Mouse (Mus musculus): ENCODE data around the gene Pcp2.

The Pcp2 gene

DNA sequence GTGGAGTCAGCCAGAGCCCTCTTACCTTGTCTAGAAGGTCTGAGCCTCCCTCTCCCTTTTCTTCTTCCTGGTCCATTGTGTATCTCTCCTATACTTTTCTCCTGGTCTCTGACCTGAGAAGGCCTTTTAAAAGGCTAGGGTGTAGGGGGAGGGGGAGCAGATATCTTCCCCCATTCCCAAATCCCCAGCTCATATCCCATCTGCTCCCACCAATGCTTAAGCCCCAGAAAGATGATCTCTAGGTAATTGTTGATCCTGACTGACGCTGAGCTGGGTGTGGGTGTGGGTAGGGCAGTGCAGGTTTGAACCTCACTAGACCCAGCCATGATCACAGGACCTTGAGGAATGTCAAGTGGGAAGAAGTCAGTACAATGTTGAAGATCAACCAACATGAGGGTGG lies at the start of gene Pcp2:
Pcp2 (minus strand) TSS at position 101 of the 400 bp plus-strand sequence.
- DNase-seq (ENCODE audit: low spot score in 2 of 2): no peak

GRCm38 (mm10) chr8:3674671-3675070 lies 49.3 kb upstream of the Pcp2 start:
- DNase-seq (ENCODE audit: low spot score in 2 of 2): no peak

DNA sequence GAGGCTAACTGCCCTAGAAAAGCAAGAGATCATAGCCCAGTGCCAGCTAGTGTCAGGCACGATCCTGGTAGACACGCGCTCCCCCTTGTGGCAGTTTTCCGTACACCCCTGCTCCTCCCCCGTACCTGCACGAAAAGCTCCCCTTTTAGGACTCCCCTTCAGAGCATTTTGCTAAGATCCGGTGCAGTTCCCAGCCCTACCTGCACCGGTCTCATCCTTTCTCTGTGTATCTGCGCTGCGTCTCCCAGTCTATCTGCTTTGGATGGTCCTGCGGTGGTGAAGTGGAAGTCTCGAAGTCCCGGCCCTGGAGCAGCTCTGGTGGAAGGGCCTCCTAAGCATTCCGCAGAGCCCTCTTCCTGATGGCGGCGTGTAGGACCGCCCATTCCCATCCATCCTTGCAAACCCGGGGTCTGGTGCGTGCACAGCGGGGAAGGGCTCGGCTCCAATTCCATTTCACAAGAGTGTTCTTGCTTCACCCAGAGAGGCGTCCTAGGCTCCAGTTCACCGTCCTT lies 46.7 kb upstream of the Pcp2 start, which contains the start of gene Fcor:
Fcor (minus strand) TSS at position 383 of the 512 bp plus-strand sequence.
- peak; percentile 82 to 93 for DNase-seq (ENCODE audit: low spot score in 2 of 2)

DNA sequence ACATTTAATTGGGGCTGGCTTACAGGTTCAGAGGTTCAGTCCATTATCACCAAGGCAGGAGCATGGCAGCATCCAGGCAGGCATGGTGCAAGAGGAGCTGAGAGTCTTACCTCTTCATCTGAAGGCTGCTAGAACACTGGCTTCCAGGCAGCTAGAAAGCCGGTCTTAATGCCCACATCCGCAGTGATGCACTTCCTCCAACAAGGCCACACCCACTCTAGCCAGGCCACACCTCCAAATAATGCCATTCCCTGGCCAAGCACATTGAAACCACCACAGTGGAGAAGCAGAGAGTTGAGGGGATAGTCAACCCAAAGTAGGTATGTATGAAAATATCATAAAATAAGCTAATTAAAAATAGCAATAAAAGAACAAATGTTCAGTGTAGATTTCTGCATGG lies 45.0 kb upstream of the Pcp2 start:
- DNase-seq (ENCODE audit: low spot score in 2 of 2): peak in 1 of 2 experiments; percentile 53

- no peak for DNase-seq (ENCODE audit: low spot score in 2 of 2)
Measured at GRCm38 (mm10) chr8:3665507-3665906, 40.2 kb upstream of the Pcp2 start, which contains the start of gene Mcemp1. TSS of gene Mcemp1 (plus strand) at chr8:3665754.

DNA sequence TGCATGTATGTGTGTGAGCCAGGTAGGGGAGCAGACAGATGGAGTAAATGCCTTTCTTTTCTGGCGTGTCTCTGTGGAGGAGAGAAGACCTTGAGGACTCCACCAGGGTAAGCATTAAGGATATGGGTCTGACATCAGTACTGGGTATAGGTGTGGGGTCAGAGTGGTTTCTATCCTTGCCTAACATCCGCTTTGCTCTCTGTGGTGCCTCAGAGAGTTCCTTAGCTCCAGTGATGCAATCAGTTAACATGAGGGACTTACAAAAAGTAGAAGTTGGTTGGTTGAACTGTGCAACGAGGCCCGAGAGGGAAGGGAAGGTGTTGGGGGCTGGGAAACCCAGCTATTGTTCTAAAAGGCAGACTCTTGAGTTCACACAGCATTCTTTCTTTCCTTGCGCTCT lies 39.1 kb upstream of the Pcp2 start:
- DNase-seq (ENCODE audit: low spot score in 2 of 2): peak in 1 of 2 experiments; percentile 33

- DNase-seq (ENCODE audit: low spot score in 2 of 2): no peak
Measured at GRCm38 (mm10) chr8:3660889-3661288, 35.5 kb upstream of the Pcp2 start.

DNA sequence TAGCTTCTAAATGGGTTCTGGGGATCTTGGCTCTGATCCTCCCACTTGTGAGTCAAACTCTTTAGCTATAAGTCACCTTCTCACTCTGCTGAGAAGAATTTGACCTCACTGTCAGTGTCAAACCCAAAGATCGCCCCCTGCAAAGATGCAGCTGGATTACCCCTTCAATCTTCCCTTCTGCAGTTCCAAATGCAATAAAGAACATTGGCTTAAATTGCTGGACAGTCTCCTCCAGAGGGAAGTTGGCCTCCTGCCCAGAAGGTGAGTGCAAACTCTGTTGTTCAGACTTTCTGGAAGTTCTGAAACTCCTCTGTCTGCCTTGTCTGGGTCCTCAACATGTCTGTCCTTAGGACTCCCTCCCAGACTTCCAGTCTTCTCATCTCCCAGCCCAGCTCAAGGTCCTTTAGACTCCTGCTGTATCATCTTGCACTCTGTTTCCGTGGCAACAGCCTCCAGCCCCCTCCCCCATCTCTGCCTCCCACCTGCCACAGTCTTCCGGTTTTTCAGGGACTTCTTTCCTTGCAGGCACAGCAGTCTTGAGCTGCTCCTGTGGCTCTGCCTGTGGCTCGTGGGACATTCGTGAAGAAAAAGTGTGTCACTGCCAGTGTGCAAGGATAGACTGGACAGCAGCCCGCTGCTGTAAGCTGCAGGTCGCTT lies 31.5 kb upstream of the Pcp2 start:
- no peak for DNase-seq (ENCODE audit: low spot score in 2 of 2)

DNA sequence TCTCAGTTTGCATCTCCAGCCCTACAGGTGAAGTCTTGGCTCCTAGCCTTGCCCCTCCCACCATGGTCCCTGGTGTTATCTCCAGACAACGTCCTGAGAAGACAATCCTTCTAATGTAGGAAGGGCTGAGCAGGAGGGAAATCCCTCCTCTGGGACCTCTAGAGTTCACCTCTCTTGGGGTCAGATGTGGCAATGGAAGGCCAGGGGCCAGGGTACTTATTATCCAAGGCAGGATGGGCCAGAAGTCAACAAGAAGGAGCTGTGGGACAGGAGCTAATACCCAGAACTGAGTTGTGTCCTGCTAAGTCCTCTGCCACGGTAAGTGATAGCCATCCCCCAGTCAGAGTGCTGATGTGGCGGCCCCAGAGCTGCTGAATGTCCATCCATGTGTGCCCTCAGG lies 30.2 kb upstream of the Pcp2 start, which contains the start of gene Retn:
Retn (plus strand) TSS at position 245 of the 400 bp plus-strand sequence.
- DNase-seq (ENCODE audit: low spot score in 2 of 2): no peak

- no peak for DNase-seq (ENCODE audit: low spot score in 2 of 2)
Measured at GRCm38 (mm10) chr8:3654726-3655508, 29.6 kb upstream of the Pcp2 start.

DNA sequence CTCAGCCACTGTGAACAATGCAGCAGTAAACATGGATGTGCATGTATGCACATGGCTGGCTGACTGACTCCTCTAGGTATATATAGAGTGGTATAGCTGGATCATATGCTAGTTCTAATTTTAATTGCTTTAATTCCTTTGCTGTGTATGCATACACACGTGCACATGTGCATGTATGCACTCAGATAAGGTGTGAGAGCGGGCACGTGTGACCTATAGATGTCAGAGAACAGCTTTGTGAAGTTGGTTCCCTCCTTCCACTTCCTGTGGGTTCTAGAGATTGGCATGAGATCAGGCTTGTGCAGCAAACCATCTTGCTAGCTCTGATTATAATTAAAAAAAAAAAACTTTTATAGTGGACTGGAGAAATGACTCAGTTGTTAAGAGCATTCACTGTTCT lies 27.5 kb upstream of the Pcp2 start:
- no peak for DNase-seq (ENCODE audit: low spot score in 2 of 2)

- DNase-seq (ENCODE audit: low spot score in 2 of 2): no peak
Measured at GRCm38 (mm10) chr8:3648990-3649389, 23.6 kb upstream of the Pcp2 start.

DNA sequence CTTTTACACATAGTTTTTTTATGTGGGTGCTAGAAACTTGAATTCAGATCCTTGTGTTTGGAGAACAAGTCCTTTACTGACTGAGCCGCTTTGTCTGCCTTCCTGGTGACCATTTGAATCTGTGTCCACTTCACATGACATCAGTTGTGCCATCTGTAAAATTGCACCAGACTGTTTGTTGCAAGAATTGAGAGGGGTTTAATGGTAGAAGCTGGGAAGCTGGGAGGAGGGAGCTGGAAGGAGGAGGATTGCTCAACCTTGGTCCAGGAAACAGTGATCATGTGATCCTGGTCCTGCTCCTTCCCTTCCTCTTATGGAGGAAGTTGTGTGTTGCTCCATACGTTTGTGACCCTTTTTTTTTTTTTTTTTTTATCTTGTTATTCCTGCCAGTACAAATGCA lies 22.9 kb upstream of the Pcp2 start:
- DNase-seq (ENCODE audit: low spot score in 2 of 2): no peak

DNA sequence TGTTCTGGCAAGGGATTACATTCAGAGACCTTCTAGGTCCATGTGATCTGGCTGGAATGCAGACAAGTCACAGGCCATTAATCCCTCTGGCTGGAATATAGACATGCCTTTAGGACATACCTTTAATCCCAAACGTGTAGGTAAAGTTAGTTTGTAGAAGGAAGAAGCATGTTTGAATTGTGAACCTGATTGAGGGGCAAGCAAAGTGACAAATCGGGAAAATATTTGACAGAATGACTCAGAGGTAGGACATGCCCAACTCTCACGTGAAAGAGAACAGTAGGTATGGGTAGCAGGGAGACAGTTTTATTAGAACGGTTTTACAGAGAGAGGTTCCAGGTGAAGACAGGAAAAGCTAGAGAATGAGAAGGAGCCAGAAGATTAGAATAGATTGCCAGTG lies 22.2 kb upstream of the Pcp2 start:
- no peak for DNase-seq (ENCODE audit: low spot score in 2 of 2)

DNA sequence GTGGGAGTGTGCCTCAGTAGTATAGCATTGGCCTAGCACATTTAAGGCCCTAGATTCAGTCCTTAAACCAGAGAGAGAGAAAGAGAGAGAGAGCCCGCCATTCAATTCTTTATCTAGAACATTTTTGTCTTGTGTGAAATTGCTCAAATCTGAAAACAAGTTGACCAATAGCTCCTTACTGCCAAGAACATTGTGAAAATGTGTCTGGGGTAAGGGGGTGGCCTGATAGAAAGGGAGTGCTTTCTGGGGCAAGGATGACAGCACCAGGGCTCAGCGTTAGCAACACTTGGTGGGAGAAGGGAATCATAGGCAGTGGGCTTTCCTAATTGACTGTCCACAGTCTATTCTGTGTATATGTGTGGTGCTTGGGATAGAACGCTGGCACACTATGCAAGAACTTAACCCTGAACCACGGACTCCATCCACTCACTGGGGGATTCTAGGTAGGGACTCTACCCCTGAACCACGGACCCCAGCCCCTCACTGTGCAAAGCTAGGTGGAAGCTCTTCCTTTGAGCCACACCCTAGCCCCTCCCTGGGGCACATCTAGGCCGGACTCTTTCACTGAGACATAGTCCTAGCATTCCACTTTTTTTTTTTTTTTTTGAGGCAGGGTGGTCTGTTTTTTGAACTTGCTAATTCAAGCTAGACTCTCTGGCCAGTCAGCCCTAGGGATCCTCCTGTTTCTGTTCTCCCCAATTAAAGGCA lies 21.6 kb upstream of the Pcp2 start:
- DNase-seq (ENCODE audit: low spot score in 2 of 2): no peak

DNA sequence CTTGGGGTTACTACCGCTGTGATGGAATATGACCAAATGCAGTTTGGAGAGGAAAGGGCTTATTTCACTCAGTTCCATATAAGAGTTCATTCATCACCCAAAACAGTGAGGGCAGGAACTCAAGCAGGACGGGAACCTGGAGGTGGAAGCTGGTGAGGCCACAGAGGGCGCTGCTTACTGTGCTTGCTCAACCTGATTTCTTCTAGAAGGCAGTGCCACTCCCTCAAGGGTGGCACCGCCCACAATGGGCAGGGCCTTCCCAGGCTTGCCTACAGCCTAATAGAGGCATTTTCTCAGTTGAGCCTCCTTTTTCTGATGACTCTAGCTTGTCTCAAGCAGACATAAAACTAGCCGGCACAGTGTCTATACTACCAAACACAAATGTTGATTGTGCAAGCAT lies 20.5 kb upstream of the Pcp2 start:
- peak; percentile 73 to 78 for DNase-seq (ENCODE audit: low spot score in 2 of 2)

DNA sequence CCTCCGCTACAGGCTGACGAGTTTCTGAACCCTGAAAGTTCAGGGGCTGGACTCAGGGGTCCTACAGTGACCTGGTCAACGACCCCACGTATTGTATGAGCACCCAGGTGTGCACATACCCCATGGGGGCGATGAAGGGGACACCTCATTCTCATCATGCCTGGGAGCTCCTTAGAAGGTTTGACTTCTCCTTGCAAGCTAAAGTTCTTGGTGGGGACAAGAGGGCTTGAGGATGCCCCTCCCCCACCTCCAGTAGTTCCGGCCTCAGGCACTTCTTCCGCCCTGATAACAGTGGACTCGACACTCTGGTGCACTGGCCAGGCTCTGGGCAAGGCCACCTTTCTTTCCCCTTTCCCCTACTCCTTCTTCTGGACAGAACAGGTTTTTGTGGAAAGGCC lies 6.1 kb upstream of the Pcp2 start:
- no peak for DNase-seq (ENCODE audit: low spot score in 2 of 2)

DNA sequence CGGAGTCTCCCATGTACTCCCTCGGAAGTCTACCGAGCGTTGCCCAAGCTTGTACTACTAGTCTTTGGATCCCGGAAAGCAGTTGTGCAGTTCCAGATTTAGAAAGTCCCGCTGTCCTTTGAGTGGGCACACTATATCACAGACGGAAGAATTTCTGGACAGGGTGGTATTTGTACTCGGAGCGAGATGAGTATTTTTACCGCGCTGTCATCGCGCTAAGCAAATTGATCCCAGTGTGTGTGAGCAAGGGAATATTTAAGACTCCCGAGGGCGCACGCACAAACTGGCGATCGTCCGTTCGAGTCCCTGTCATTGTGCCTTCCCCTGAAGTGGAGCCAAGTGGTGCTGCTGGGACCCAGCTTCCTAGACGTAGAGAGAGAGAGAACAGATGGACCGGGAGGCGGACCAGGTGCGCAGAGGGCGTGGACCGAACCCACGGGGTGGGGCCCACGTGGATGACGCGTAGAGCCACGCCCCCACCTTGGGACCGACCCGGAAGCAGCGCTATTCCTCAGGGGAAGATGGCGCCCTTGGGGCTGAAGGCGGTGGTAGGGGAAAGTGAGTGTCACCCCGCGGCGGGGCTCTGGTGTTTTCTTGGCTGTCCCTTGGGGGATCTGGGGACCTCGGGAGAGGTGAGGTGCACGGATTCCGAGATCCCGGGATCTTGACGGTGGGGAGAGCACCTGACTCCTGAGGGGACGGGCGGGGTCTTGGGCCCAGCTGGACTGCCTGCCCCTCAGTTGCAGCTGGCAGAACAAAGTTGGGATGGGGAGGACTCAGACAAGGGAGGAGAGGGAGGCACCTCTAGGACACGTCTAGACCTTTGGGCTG lies 5.5 kb upstream of the Pcp2 start, which contains the start of gene Stxbp2:
Stxbp2 (plus strand) TSS at position 309 of the 831 bp plus-strand sequence.
- peak; percentile 84 to 92 for DNase-seq (ENCODE audit: low spot score in 2 of 2)

DNA sequence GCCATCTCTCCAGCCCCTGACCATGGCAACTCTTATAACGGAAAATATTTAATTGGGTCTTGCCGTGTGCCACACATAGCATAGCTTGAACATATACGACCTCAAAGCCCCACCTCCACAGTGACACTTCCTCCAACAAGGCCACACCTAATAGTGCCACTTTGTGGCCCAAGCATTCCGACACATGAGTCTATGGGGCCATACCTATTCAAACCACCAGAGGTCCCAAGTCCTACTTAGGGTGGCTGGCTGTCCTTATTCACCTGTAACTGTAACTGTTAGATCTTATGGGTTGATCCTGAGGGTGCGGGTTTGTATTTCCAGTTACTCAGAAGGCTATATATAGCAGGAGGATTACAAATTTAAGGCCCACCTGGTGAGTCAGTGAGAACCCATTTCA lies 2.7 kb upstream of the Pcp2 start:
- peak in 1 of 2 experiments; percentile 38 for DNase-seq (ENCODE audit: low spot score in 2 of 2)

DNA sequence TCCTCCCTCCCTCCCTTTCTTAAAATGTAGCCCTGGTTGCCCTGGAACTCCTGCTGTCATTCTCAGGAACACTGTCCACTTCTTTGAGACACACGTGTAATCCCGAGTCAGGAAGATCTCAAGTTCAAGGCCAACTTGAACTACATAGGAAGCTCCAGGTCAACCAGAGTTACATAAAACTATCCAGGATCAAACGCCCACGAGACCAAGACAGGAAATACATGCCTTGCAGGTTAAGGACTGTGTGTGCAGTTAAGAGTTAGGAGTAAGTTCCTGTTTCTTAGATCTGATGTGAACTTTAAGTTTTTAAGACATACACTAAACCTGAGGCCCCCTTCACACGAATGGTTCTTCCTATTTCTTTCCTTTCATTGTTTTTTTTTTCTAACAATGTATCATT lies 1.6 kb upstream of the Pcp2 start:
- DNase-seq (ENCODE audit: low spot score in 2 of 2): no peak

GRCm38 (mm10) chr8:3622119-3622518 lies 3.2 kb downstream of the Pcp2 start:
- DNase-seq (ENCODE audit: low spot score in 2 of 2): no peak
